Mouse (Mus musculus) granulocyte monocyte progenitor cell, adult 5-6 weeks (primary cell): ENCODE measurements around the gene Trim80. TPM values are rescaled to one million over a fixed set of nuclear protein-coding genes. Genes with fewer than 3 reads are reported as not detected.

Experiments
- ATAC-seq: replicated peaks from 2 replicates; pipeline ENCODE4 v1.8.0; 2016; ENCODE audit warnings: mild to moderate bottlenecking, moderate TSS enrichment, inconsistent platforms; ENCODE audit not compliant: poor library complexity, severe bottlenecking
- total RNA-seq, 2 experiments: library from RNA; stranded (forward) in 1 of 2; stranded (reverse) in 1 of 2; fragments of 200-712, 200-1000 nt in 1 of 2; fragments of >200 nt in 1 of 2; fragmentation: Nextera tagmentation in 1 of 2; gene quantifications; 2 replicates each; pipeline ENCODE4 v1.2.3; 2014 to 2017

Trim80 gene
- total RNA-seq (2014; fragmentation: Nextera tagmentation) (not detected in 2 replicates), total RNA-seq (2017) (not detected in 2 replicates)

- ATAC-seq: no peak
Measured at GRCm38 (mm10) chr11:115439906-115440595, at the start of gene Trim80. TSS of gene Trim80 (plus strand) at chr11:115440545.

GRCm38 (mm10) chr11:115391358-115391757, 49.0 kb upstream of the Trim80 start:
- no peak for ATAC-seq

GRCm38 (mm10) chr11:115393721-115394325, 46.5 kb upstream of the Trim80 start:
- ATAC-seq: no peak

- peak; percentile 84 for ATAC-seq
Measured at GRCm38 (mm10) chr11:115398085-115398484, 42.3 kb upstream of the Trim80 start.

GRCm38 (mm10) chr11:115400126-115400525, 40.2 kb upstream of the Trim80 start:
- no peak for ATAC-seq

- ATAC-seq: no peak
Measured at GRCm38 (mm10) chr11:115400630-115401391, 39.5 kb upstream of the Trim80 start.

- peak; percentile 87 for ATAC-seq
Measured at GRCm38 (mm10) chr11:115403338-115404124, 36.8 kb upstream of the Trim80 start, which contains the start of gene Mrpl58. TSS of gene Mrpl58 (plus strand) at chr11:115403752.

GRCm38 (mm10) chr11:115405723-115406122, 34.6 kb upstream of the Trim80 start:
- ATAC-seq: no peak

GRCm38 (mm10) chr11:115406858-115407401, 33.4 kb upstream of the Trim80 start:
- ATAC-seq: no peak

GRCm38 (mm10) chr11:115408266-115408920, 32.0 kb upstream of the Trim80 start:
- ATAC-seq: 0 out of 2 replicates have a peak, but pooled peaks have one; percentile 8

- no peak for ATAC-seq
Measured at GRCm38 (mm10) chr11:115409556-115409955, 30.8 kb upstream of the Trim80 start.

- ATAC-seq: peak; percentile 97
Measured at GRCm38 (mm10) chr11:115419531-115420237, 20.7 kb upstream of the Trim80 start, which contains the start of the genes Atp5h and Kctd2. TSS of gene Atp5h (minus strand) at chr11:115419962. TSS of gene Kctd2 (plus strand) at chr11:115420128.

- ATAC-seq: 0 out of 2 replicates have a peak, but pooled peaks have one; percentile 18
Measured at GRCm38 (mm10) chr11:115420336-115421190, 19.8 kb upstream of the Trim80 start.

- no peak for ATAC-seq
Measured at GRCm38 (mm10) chr11:115421328-115421727, 19.0 kb upstream of the Trim80 start.

- ATAC-seq: no peak
Measured at GRCm38 (mm10) chr11:115421972-115422371, 18.4 kb upstream of the Trim80 start.

GRCm38 (mm10) chr11:115423091-115423490, 17.3 kb upstream of the Trim80 start:
- no peak for ATAC-seq

GRCm38 (mm10) chr11:115424666-115425065, 15.7 kb upstream of the Trim80 start:
- no peak for ATAC-seq

GRCm38 (mm10) chr11:115425671-115426070, 14.7 kb upstream of the Trim80 start:
- no peak for ATAC-seq
